Mouse (Mus musculus) brain, embryonic 14.5 days (tissue): ENCODE measurements around the gene Gm20425.

Experiments used
- CTCF ChIP-seq: fragments of 200-500 bp; IDR thresholded peaks from 2 replicates; pipeline ENCODE4 v1.5.1; 2012; ENCODE audit warnings: inconsistent platforms, mild to moderate bottlenecking, moderate library complexity, borderline replicate concordance; ENCODE audit not compliant: insufficient read depth, insufficient read length; ENCODE audit errors: extremely low read depth
- POLR2A ChIP-seq: fragments of 200-500 bp; IDR thresholded peaks from 2 replicates; pipeline ENCODE4 v1.6.1; 2012; ENCODE audit warnings: mild to moderate bottlenecking, inconsistent platforms, borderline replicate concordance; ENCODE audit not compliant: poor library complexity, insufficient read depth, insufficient read length, severe bottlenecking; ENCODE audit errors: extremely low read depth

- TF ChIP-seq POLR2A (no peak), CTCF (no peak)
Observed at GRCm38 (mm10) chr9:103234565-103235165, 4.6 kb upstream of the Gm20425 start.
